Mouse (Mus musculus) heart, postnatal 0 days (tissue): ENCODE measurements around the gene Mecom.

ENCODE experiments used
- CTCF ChIP-seq: IDR thresholded peaks from 2 replicates; pipeline ENCODE4 v1.5.1; 2016; ENCODE audit warnings: antibody characterized with exemption, control low read depth, low read depth
- EP300 ChIP-seq: IDR thresholded peaks from 2 replicates; pipeline ENCODE4 v1.6.1; 2016; ENCODE audit warnings: antibody characterized with exemption, low read depth

GRCm38 (mm10) chr3:30086139-30086538 is 461.7 kb downstream of the Mecom start:
- TF ChIP-seq CTCF (no peak), EP300 (no peak)
